Mouse (Mus musculus) stomach, embryonic 16.5 days (tissue): ENCODE results near the gene Crls1. TPM values are rescaled to one million over a fixed set of nuclear protein-coding genes. Genes with fewer than 3 reads are reported as not detected.
A peak's percentile ranks its signal among the peaks of the same experiment; 100 is the strongest.

Experiments used
- ATAC-seq: fragments of 200-750 bp; cut with Nextera tagmentation; 2 replicates; pipeline ENCODE4 v1.8.0; 2017; ENCODE audit warnings: moderate number of reproducible peaks, moderate TSS enrichment; ENCODE audit not compliant: insufficient read depth, low FRiP score
- H3K27ac ChIP-seq: fragments of 300-500 bp; sonication (generic); 2 replicates; pipeline ENCODE4 v1.5.1; 2014; ENCODE audit warnings: low read length
- H3K27me3 ChIP-seq: fragments of 300-500 bp; sonication (generic); 2 replicates; pipeline ENCODE4 v1.6.1; 2014; ENCODE audit warnings: low read length, control low read depth, mixed read lengths; ENCODE audit not compliant: control insufficient read depth, insufficient read depth
- H3K36me3 ChIP-seq: fragments of 300-500 bp; sonication (generic); 2 replicates; pipeline ENCODE4 v1.6.1; 2014; ENCODE audit warnings: low read length; ENCODE audit not compliant: control insufficient read depth, insufficient read depth
- H3K4me1 ChIP-seq: fragments of 300-500 bp; sonication (generic); 2 replicates; pipeline ENCODE4 v1.6.1; 2014; ENCODE audit warnings: low read length, control low read depth, mixed read lengths; ENCODE audit not compliant: control insufficient read depth, insufficient read depth
- H3K4me2 ChIP-seq: fragments of 300-500 bp; sonication (generic); 2 replicates; pipeline ENCODE4 v1.6.1; 2014; ENCODE audit warnings: low read depth, low read length, mixed read lengths
- H3K4me3 ChIP-seq: fragments of 300-500 bp; sonication (generic); replicated peaks from 2 replicates; pipeline ENCODE4 v1.5.1; 2014; ENCODE audit warnings: mild to moderate bottlenecking, low read length
- H3K9ac ChIP-seq: fragments of 300-500 bp; sonication (generic); 2 replicates; pipeline ENCODE4 v1.6.1; 2014; ENCODE audit warnings: low read length
- H3K9me3 ChIP-seq: fragments of 300-500 bp; sonication (generic); replicated peaks from 2 replicates; pipeline ENCODE4 v1.6.1; 2016; ENCODE audit warnings: low read length, control low read depth; ENCODE audit not compliant: control insufficient read depth
- WGBS: fragments of 180-500 bp; shearing (Covaris S2); extraction: QIAGEN DNeasy Blood & Tissue Kit; methylation state at CpG from one replicate; pipeline ENCODE4 v1.1.7; 2014; 5-methylcytosine and 5-hydroxymethylcytosine counted together
- polyA plus RNA-seq: library from polyadenylated mRNA; unstranded; fragments of >200 nt; fragmentation: Nextera tagmentation; extraction: Ambion mirVana; gene quantifications from 2 replicates; pipeline ENCODE4 v1.2.1, GENCODE M21; 2015

Crls1 gene
- polyA plus RNA-seq, 1 experiment from 2014 or later: 8.2 TPM

- peak overlapping the region; percentile 65 for H3K9ac ChIP-seq
- WGBS: under 1% methylated on average over 58 of the region's 58 CpGs
- peak overlapping the region; percentile 52 for H3K4me3 ChIP-seq
- peak; percentile 76 for ATAC-seq
- H3K4me1 ChIP-seq: peaks cover 12% of the 10 kb centered on the region; the same call in 1 of the 2 replicates
- H3K4me2 ChIP-seq: peak overlapping the region; percentile 92
- H3K27me3 ChIP-seq: peaks cover 29% of the 10 kb centered on the region
- H3K9me3 ChIP-seq: no peaks in the 10 kb centered on the region
- no peaks in the 10 kb centered on the region for H3K36me3 ChIP-seq
- no peak overlapping the region for H3K27ac ChIP-seq
These were observed 33.0 kb downstream of the Crls1 start for GRCm38 (mm10) chr2:132879261-132880044.

- ATAC-seq: no peak
- 18% methylated on average over 12 of the region's 12 CpGs for WGBS
- peak within 1 kb of the TSS; percentile 52 for H3K4me3 ChIP-seq
- H3K27me3 ChIP-seq: peaks cover 29% of the 10 kb centered on the region
- peaks cover 12% of the 10 kb centered on the region; the same call in 1 of the 2 replicates for H3K4me1 ChIP-seq
- H3K27ac ChIP-seq: no peak within 1 kb of the TSS
- H3K9ac ChIP-seq: peak within 1 kb of the TSS; percentile 65; the same call in 1 of the 2 replicates
- peak within 1 kb of the TSS; percentile 92 for H3K4me2 ChIP-seq
- no peaks in the 10 kb centered on the region for H3K36me3 ChIP-seq
- H3K9me3 ChIP-seq: no peaks in the 10 kb centered on the region
These were observed 34.6 kb downstream of the Crls1 start, which contains the start of gene Lrrn4 for GRCm38 (mm10) chr2:132880844-132881645. Lrrn4 (minus strand) TSS chr2:132880891.

DNA sequence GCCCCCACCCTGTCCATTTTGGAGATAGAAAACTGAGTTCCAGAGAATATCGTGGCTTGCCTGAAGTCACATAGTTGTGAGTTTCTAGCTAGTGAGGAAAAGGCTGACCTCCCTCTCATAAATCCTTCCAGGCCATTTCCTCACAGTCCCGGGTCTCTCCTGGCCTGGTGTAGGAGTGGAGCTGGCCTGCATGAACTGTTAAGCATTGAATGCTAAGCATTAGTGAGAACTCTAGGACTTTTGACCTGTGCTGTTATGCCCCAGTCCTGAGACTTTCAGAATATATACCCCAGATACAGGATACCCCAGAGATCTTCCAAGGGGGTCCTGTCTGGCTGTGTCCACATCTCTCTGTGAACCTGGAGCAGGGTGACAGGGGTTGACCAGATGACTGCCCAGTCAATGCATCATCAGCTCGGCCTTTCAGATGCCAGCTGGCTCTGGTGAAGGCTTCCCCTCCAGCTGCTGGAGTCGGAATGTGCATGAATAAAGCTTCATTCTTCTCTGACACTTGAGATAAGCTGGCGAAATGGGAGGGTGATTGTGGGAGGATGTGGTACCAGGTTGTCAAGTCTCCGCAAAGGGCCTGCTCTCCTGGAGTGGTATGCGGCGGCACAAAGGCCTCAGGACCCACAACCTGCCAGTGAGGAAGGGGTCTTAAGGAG lies 38.0 kb downstream of the Crls1 start:
- 41% methylated on average over 8 of the region's 8 CpGs for WGBS
- no peak overlapping the region for H3K4me2 ChIP-seq
- no peaks in the 10 kb centered on the region for H3K9me3 ChIP-seq
- no peak for ATAC-seq
- H3K27ac ChIP-seq: no peak overlapping the region
- no peak overlapping the region for H3K4me3 ChIP-seq
- H3K4me1 ChIP-seq: 0 out of 2 replicates have a peak, but pooled peaks cover 3% of the 10 kb centered on the region
- peaks cover 7% of the 10 kb centered on the region; the same call in 1 of the 2 replicates for H3K27me3 ChIP-seq
- no peak overlapping the region for H3K9ac ChIP-seq
- H3K36me3 ChIP-seq: no peaks in the 10 kb centered on the region

DNA sequence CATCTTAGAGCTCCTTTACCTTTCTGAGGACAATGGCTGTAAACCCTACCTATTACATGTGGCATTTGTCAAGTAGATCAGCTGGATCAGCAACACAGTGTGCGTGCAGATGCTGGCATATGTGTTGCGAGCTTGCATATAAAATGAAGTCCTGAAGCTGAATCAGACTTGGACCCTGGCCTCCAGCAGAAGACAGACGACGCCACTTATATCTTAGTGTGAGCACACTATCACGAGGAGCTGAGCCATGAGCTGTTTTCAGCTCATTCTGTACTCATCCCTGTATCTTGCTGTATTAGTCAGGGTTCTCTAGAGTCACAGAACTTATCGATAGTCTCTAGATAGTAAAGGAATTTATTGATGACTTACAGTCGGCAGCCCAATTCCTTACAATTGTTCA lies 38.8 kb downstream of the Crls1 start:
- Histone ChIP-seq H3K36me3 (no peaks in the 10 kb centered on the region), H3K27ac (no peak overlapping the region), H3K27me3 (peaks cover 6% of the 10 kb centered on the region; the same call in 1 of the 2 replicates), H3K4me2 (no peak overlapping the region), H3K9me3 (no peaks in the 10 kb centered on the region), H3K4me1 (no peaks in the 10 kb centered on the region), H3K9ac (no peak overlapping the region), H3K4me3 (no peak overlapping the region)
- no peak for ATAC-seq
- WGBS: 83% methylated on average over 7 of the region's 7 CpGs

- H3K36me3 ChIP-seq: no peaks in the 10 kb centered on the region
- H3K4me3 ChIP-seq: no peak overlapping the region
- no peak for ATAC-seq
- H3K9ac ChIP-seq: no peak overlapping the region
- no peaks in the 10 kb centered on the region for H3K4me1 ChIP-seq
- no peak overlapping the region for H3K27ac ChIP-seq
- no peaks in the 10 kb centered on the region for H3K9me3 ChIP-seq
- no peak overlapping the region for H3K4me2 ChIP-seq
- 72% methylated on average over 5 of the region's 5 CpGs for WGBS
- H3K27me3 ChIP-seq: no peaks in the 10 kb centered on the region
These were observed 47.4 kb downstream of the Crls1 start for GRCm38 (mm10) chr2:132893826-132894225.

GRCm38 (mm10) chr2:132898211-132898610 lies 51.7 kb downstream of the Crls1 start:
- Histone ChIP-seq H3K4me3 (no peak overlapping the region), H3K9ac (no peak overlapping the region), H3K27ac (no peak overlapping the region), H3K36me3 (no peaks in the 10 kb centered on the region), H3K27me3 (no peaks in the 10 kb centered on the region), H3K4me1 (no peaks in the 10 kb centered on the region), H3K9me3 (no peaks in the 10 kb centered on the region), H3K4me2 (no peak overlapping the region)
- 41% methylated on average over 1 of the region's 1 CpGs for WGBS
- no peak for ATAC-seq

GRCm38 (mm10) chr2:132900596-132900995 lies 54.1 kb downstream of the Crls1 start:
- no peak for ATAC-seq
- no peaks in the 10 kb centered on the region for H3K36me3 ChIP-seq
- H3K4me3 ChIP-seq: no peak overlapping the region
- no peak overlapping the region for H3K4me2 ChIP-seq
- no peaks in the 10 kb centered on the region for H3K9me3 ChIP-seq
- no peaks in the 10 kb centered on the region for H3K4me1 ChIP-seq
- H3K9ac ChIP-seq: no peak overlapping the region
- no peak overlapping the region for H3K27ac ChIP-seq
- WGBS: 74% methylated on average over 1 of the region's 1 CpGs
- H3K27me3 ChIP-seq: no peaks in the 10 kb centered on the region

DNA sequence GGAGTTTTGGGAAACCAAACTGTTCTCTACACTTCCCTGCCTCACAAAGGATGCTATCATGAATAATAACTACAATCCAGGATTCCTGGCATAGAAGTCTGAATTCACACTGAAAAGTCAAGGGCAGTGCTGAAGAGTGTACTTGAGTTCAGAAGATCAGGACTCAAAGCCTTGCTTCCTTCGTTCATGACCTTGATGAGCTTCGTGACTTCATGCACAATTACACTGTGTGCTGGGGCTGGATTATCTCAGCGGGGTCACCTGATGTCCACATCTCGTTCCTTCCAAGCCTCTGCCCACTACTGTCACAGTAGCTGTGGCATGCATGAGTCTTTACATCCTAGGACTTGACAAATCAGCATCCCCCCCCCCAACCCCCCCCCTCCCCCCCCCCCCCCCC lies 55.2 kb downstream of the Crls1 start:
- H3K4me3 ChIP-seq: no peak overlapping the region
- no peaks in the 10 kb centered on the region for H3K36me3 ChIP-seq
- H3K27ac ChIP-seq: no peak overlapping the region
- ATAC-seq: no peak
- no peak overlapping the region for H3K4me2 ChIP-seq
- H3K9me3 ChIP-seq: no peaks in the 10 kb centered on the region
- 71% methylated on average over 4 of the region's 4 CpGs for WGBS
- H3K4me1 ChIP-seq: no peaks in the 10 kb centered on the region
- H3K9ac ChIP-seq: no peak overlapping the region
- no peaks in the 10 kb centered on the region for H3K27me3 ChIP-seq
